Mouse (Mus musculus): ENCODE results near the gene Gm20388.

Gm20388 gene

GRCm38 (mm10) chr8:120488636-120489131 lies 578.0 kb downstream of the Gm20388 start:
- DNase-seq (ENCODE audit: low spot score in 2 of 2) = no peak

GRCm38 (mm10) chr8:120489142-120489754 lies 578.6 kb downstream of the Gm20388 start:
- DNase-seq (ENCODE audit: low spot score in 2 of 2) = peak; percentile 80 to 84

GRCm38 (mm10) chr8:120489771-120490281 lies 579.2 kb downstream of the Gm20388 start:
- no peak for DNase-seq (ENCODE audit: low spot score in 2 of 2)

- no peak for DNase-seq (ENCODE audit: low spot score in 2 of 2)
Observed at GRCm38 (mm10) chr8:120490354-120491141, 579.9 kb downstream of the Gm20388 start.

- DNase-seq (ENCODE audit: low spot score in 2 of 2) = no peak
Observed at GRCm38 (mm10) chr8:120491166-120491793, 580.6 kb downstream of the Gm20388 start.

GRCm38 (mm10) chr8:120492193-120492880 lies 581.7 kb downstream of the Gm20388 start:
- DNase-seq (ENCODE audit: low spot score in 2 of 2) = no peak

- DNase-seq (ENCODE audit: low spot score in 2 of 2) = no peak
Observed at GRCm38 (mm10) chr8:120492881-120493220, 582.2 kb downstream of the Gm20388 start.

- DNase-seq (ENCODE audit: low spot score in 2 of 2) = no peak
Observed at GRCm38 (mm10) chr8:120493508-120494464, 583.1 kb downstream of the Gm20388 start.

- peak; percentile 85 to 86 for DNase-seq (ENCODE audit: low spot score in 2 of 2)
Observed at GRCm38 (mm10) chr8:120494903-120495302, 584.3 kb downstream of the Gm20388 start.

- no peak for DNase-seq (ENCODE audit: low spot score in 2 of 2)
Observed at GRCm38 (mm10) chr8:120495461-120495860, 584.8 kb downstream of the Gm20388 start.

GRCm38 (mm10) chr8:120496478-120496877 lies 585.8 kb downstream of the Gm20388 start:
- DNase-seq (ENCODE audit: low spot score in 2 of 2) = no peak

- DNase-seq (ENCODE audit: low spot score in 2 of 2) = no peak
Observed at GRCm38 (mm10) chr8:120497503-120497946, 586.9 kb downstream of the Gm20388 start.

- DNase-seq (ENCODE audit: low spot score in 2 of 2) = no peak
Observed at GRCm38 (mm10) chr8:120498349-120498831, 587.7 kb downstream of the Gm20388 start.

GRCm38 (mm10) chr8:120498926-120499605 lies 588.4 kb downstream of the Gm20388 start:
- DNase-seq (ENCODE audit: low spot score in 2 of 2) = peak; percentile 61 to 77

- no peak for DNase-seq (ENCODE audit: low spot score in 2 of 2)
Observed at GRCm38 (mm10) chr8:120500701-120501261, 590.1 kb downstream of the Gm20388 start.

- DNase-seq (ENCODE audit: low spot score in 2 of 2) = no peak
Observed at GRCm38 (mm10) chr8:120501426-120501825, 590.8 kb downstream of the Gm20388 start.

- DNase-seq (ENCODE audit: low spot score in 2 of 2) = no peak
Observed at GRCm38 (mm10) chr8:120502428-120502827, 591.8 kb downstream of the Gm20388 start.

GRCm38 (mm10) chr8:120504251-120505081 lies 593.8 kb downstream of the Gm20388 start:
- peak; percentile 82 to 84 for DNase-seq (ENCODE audit: low spot score in 2 of 2)

All from heart, adult 9 months (tissue).